In genomic region chr7:6860689-6861088, GRCm38 (mm10) we compare ENCODE assay signal across 9 mouse cellular contexts.
A peak's percentile ranks its signal among the peaks of the same experiment; 100 is the strongest.
DNase-seq lines count a peak whose midpoint lies in the region; ATAC-seq and TF ChIP-seq lines count a peak whose summit lies in the region.
"Had no signal": no experiment of that assay in that cellular context is flagged by ENCODE, and none has a peak within 500 bp of the region (broad histone marks: within the 10 kb centered on the region; RNA-seq: fewer than 3 reads in every experiment).

No protein-coding gene starts in this region.

- no peaks in the 10 kb centered on the region for H3K27me3 ChIP-seq in forebrain, embryonic 15.5 days
- H3K27me3 ChIP-seq in liver, embryonic 14.5 days (ENCODE audit: control insufficient read depth, insufficient read depth, low read length) = no peaks in the 10 kb centered on the region

- no peak overlapping the region for H3K4me3 ChIP-seq in forebrain, embryonic 15.5 days
- H3K4me3 ChIP-seq in liver, embryonic 14.5 days (ENCODE audit: insufficient read depth in 1 of 2, low read depth in 2 of 2, low read length in 2 of 2) = no peak overlapping the region

- ATAC-seq in forebrain, embryonic 15.5 days (replicated peaks) = peak; percentile 85
- peak; percentile 77 for ATAC-seq in liver, embryonic 14.5 days (ENCODE audit: insufficient read depth)

- H3K27ac ChIP-seq in forebrain, embryonic 15.5 days (replicated peaks) = no peak overlapping the region; the same call in none of the 2 replicates
- H3K27ac ChIP-seq in liver, embryonic 14.5 days = no peak overlapping the region
- H3K27ac ChIP-seq: macrophage had no signal

- 5% methylated on average over 6 of the region's 6 CpGs for WGBS in forebrain, embryonic 15.5 days
- 34% methylated on average over 6 of the region's 6 CpGs for WGBS in liver, embryonic 14.5 days (ENCODE audit: insufficient replicate concordance)

- DNase-seq in right cerebral cortex, postnatal 25 days = peak; percentile 10
- no peak for DNase-seq in right cerebral cortex, adult 2 months (ENCODE audit: low spot score in 2 of 2)
- peak in 2 of 3 experiments; percentile 28 to 38 for DNase-seq in liver, embryonic 14.5 days (ENCODE audit: low read depth in 3 of 3, low spot score in 3 of 3)
- DNase-seq in yolk sac, embryonic 10.5 days (ENCODE audit: low spot score) = peak; percentile 87
- no peak for DNase-seq in ovary, postnatal 14 days (ENCODE audit: low spot score)
- DNase-seq in gastrocnemius, postnatal 4 days (ENCODE audit: low spot score in 2 of 2) = no peak
- no peak for DNase-seq in thymus, postnatal 36 days

- H3K9ac ChIP-seq in forebrain, embryonic 15.5 days (replicated peaks) = no peak overlapping the region
- no peak overlapping the region for H3K9ac ChIP-seq in liver, embryonic 14.5 days (replicated peaks)

- no peaks in the 10 kb centered on the region for H3K36me3 ChIP-seq in forebrain, embryonic 15.5 days
- no peaks in the 10 kb centered on the region for H3K36me3 ChIP-seq in liver, embryonic 14.5 days (replicated peaks; ENCODE audit: control insufficient read depth, insufficient read depth, low read depth)

- TF ChIP-seq CTCF in liver, embryonic 14.5 days (IDR thresholded peaks at IDR 0.05; ENCODE audit: low read depth) = no peak

- no peaks in the 10 kb centered on the region for H3K9me3 ChIP-seq in forebrain, embryonic 15.5 days
- no peaks in the 10 kb centered on the region for H3K9me3 ChIP-seq in liver, embryonic 14.5 days (ENCODE audit: control insufficient read depth, low read length)

- no peak for TF ChIP-seq EP300 in liver, embryonic 14.5 days (IDR thresholded peaks at IDR 0.05; ENCODE audit: low read depth)

- peaks cover 9% of the 10 kb centered on the region for H3K4me1 ChIP-seq in forebrain, embryonic 15.5 days
- H3K4me1 ChIP-seq in liver, embryonic 14.5 days (replicated peaks; ENCODE audit: control insufficient read depth in 2 of 2, insufficient read depth in 2 of 2, low read length in 1 of 2) = peaks cover 0 to 15% of the 10 kb centered on the region in 2 experiments; a peak in 2 of 4 replicates

- no peak overlapping the region for H3K4me2 ChIP-seq in forebrain, embryonic 15.5 days (replicated peaks)
- no peak overlapping the region for H3K4me2 ChIP-seq in liver, embryonic 14.5 days (ENCODE audit: low read depth)

Comparison
In these comparisons a context has a peak if more than half of its experiments do, and no peak if none do; other contexts are left out.
1. DNase-seq: peak in right cerebral cortex, postnatal 25 days (single experiment), liver, embryonic 14.5 days (2 of 3) and yolk sac, embryonic 10.5 days (single experiment); none in right cerebral cortex, adult 2 months (0 of 2), ovary, postnatal 14 days (single experiment), gastrocnemius, postnatal 4 days (0 of 2) and thymus, postnatal 36 days (0 of 2).